Mouse (Mus musculus): ENCODE data around the gene Sval1. TPM values are rescaled to one million over a fixed set of nuclear protein-coding genes. Genes with fewer than 3 reads are reported as not detected.

Sval1 gene
- not detected for total RNA-seq (2021)
- not detected in 2 replicates for polyA plus RNA-seq (2012; rRNA removed)
- long read RNA-seq: 0 reads

DNA sequence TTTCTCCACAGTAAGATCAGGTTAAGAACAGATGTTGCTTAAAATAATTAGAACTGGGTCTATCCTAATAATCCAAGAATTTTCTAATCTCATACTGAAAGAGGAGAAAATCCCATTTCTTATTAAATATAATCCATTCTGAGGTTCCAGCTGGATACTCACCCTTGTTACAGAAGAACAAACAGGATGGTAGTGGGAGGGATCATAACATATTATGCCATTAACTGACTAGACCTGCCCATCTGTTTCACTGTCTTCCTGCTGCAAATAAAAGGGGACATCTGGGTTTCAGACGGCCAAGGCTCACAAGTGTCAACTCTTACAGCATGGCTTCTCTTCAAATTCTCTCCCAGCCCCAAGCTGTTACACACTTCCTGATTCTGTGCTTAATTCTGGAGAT lies at the start of gene Sval1:
Gene Sval1 (plus strand): TSS at position 301 of the 400 bp plus-strand sequence.
- Histone ChIP-seq H3K79me2 (replicated peaks; ENCODE audit: control insufficient read depth, insufficient read depth, low read length) (no peaks in the 10 kb centered on the region), H3K9ac (ENCODE audit: low read depth, low read length) (no peak within 1 kb of the TSS), H3K36me3 (ENCODE audit: control insufficient read depth, insufficient read depth, low read length) (no peaks in the 10 kb centered on the region), H3K27ac (no peak within 1 kb of the TSS), H3K27me3 (ENCODE audit: control insufficient read depth, insufficient read depth, low read length) (no peaks in the 10 kb centered on the region), H3K4me1 (ENCODE audit: control insufficient read depth, insufficient read depth, low read length) (no peaks in the 10 kb centered on the region), H3K4me3 (no peak within 1 kb of the TSS)
- TF ChIP-seq POLR2A (IDR thresholded peaks at IDR 0.05; ENCODE audit: insufficient read depth, low read depth, low read length): no peak
- no peak for TF ChIP-seq CTCF (IDR thresholded peaks at IDR 0.05)
- no peak for TF ChIP-seq EP300 (IDR thresholded peaks at IDR 0.05; ENCODE audit: insufficient read depth, low read depth, low read length)
- WGBS: 68% methylated on average over 1 of the region's 1 CpGs
- DNase-seq: no peak
- intact Hi-C loops (cut with DNase I): no loop called here

DNA sequence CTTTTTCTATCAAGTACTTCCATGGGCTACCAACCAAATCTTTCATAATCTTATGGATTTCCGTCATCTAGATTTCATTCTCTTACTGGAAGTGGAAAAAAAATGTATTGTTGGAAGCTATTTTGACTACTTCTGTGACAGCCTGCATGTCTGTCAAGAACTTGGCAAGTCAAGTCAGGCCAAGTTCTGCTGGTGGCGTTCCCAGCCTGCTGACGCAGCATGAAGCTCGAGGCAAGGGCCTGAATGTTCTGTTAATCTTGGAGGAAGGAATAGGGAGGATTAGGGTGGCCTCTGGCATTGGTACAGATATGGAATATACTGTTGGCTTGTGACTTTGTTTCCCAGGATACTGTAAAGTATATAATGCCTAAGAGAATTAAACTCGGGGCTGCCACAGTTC lies 39.8 kb upstream of the Sval1 start:
- no peak for DNase-seq
- Histone ChIP-seq H3K27ac (no peak overlapping the region), H3K9ac (ENCODE audit: low read depth, low read length) (no peak overlapping the region), H3K27me3 (ENCODE audit: control insufficient read depth, insufficient read depth, low read length) (no peaks in the 10 kb centered on the region), H3K4me3 (no peak overlapping the region), H3K4me1 (ENCODE audit: control insufficient read depth, insufficient read depth, low read length) (no peaks in the 10 kb centered on the region), H3K36me3 (ENCODE audit: control insufficient read depth, insufficient read depth, low read length) (no peaks in the 10 kb centered on the region), H3K79me2 (replicated peaks; ENCODE audit: control insufficient read depth, insufficient read depth, low read length) (no peaks in the 10 kb centered on the region)
- 67% methylated on average over 5 of the region's 5 CpGs for WGBS
- no peak for TF ChIP-seq CTCF (IDR thresholded peaks at IDR 0.05)
- no peak for TF ChIP-seq POLR2A (IDR thresholded peaks at IDR 0.05; ENCODE audit: insufficient read depth, low read depth, low read length)
- no peak for TF ChIP-seq EP300 (IDR thresholded peaks at IDR 0.05; ENCODE audit: insufficient read depth, low read depth, low read length)
- intact Hi-C loops (cut with DNase I): no loop called here

DNA sequence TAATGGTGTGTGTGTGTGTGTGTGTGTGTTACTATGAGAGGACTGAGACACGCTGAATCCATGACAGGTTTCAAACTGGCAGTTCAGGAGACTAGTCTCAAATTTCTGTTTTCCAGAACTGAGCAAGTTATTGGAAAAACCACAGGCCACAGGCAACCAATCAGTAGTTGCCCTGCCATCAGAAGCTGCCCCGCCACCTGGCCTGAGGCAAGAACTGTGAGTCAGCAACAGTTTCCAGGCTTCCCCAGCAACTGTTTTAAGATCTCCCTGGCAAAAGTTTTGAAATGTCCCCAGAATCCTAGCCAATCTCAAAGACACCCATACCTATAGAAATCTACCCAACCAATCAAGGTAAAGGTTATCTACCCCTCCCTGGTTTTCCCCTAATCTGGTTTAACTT lies 36.5 kb upstream of the Sval1 start:
- WGBS: 75% methylated on average over 2 of the region's 2 CpGs
- TF ChIP-seq POLR2A (IDR thresholded peaks at IDR 0.05; ENCODE audit: insufficient read depth, low read depth, low read length): no peak
- TF ChIP-seq CTCF (IDR thresholded peaks at IDR 0.05): no peak
- no peak for TF ChIP-seq EP300 (IDR thresholded peaks at IDR 0.05; ENCODE audit: insufficient read depth, low read depth, low read length)

DNA sequence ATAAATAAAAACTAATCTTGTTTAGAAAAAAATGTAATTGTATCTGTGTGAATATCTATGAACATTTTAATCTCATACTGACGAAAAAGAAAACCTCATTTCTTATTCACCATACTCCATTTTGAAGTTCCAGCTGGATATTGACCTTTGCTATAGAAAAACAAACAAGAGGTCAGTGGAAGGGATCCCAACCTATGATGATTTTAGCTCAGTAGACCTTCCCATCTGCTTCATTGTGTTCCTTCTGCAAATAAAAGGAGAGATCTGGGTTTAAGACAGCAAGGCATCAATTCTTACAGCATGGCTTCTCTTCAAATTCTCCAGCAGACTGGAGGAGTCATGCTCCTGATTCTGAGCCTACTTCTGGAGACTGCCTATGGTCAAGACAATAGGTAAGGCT lies 16.4 kb downstream of the Sval1 start, which contains the start of gene Sval3:
Gene Sval3 (plus strand): TSS at position 301 of the 400 bp plus-strand sequence.
- WGBS: 55% methylated on average over 1 of the region's 1 CpGs
- no peaks in the 10 kb centered on the region for H3K36me3 ChIP-seq (ENCODE audit: control insufficient read depth, insufficient read depth, low read length)
- TF ChIP-seq CTCF (IDR thresholded peaks at IDR 0.05): no peak
- TF ChIP-seq POLR2A (IDR thresholded peaks at IDR 0.05; ENCODE audit: insufficient read depth, low read depth, low read length): no peak
- TF ChIP-seq EP300 (IDR thresholded peaks at IDR 0.05; ENCODE audit: insufficient read depth, low read depth, low read length): no peak
- H3K9ac ChIP-seq (ENCODE audit: low read depth, low read length): no peak within 1 kb of the TSS
- H3K27ac ChIP-seq: no peak within 1 kb of the TSS
- DNase-seq: no peak
- H3K4me3 ChIP-seq: no peak within 1 kb of the TSS
- H3K79me2 ChIP-seq (replicated peaks; ENCODE audit: control insufficient read depth, insufficient read depth, low read length): no peaks in the 10 kb centered on the region
- intact Hi-C loops (cut with DNase I): no loop called here
- no peaks in the 10 kb centered on the region for H3K4me1 ChIP-seq (ENCODE audit: control insufficient read depth, insufficient read depth, low read length)
- no peaks in the 10 kb centered on the region for H3K27me3 ChIP-seq (ENCODE audit: control insufficient read depth, insufficient read depth, low read length)

More for the DNA sequence above, 36.5 kb upstream of the Sval1 start:
- no peak for DNase-seq
- intact Hi-C loops (cut with DNase I): no loop called here
- no peaks in the 10 kb centered on the region for H3K79me2 ChIP-seq (replicated peaks; ENCODE audit: control insufficient read depth, insufficient read depth, low read length)
- no peak overlapping the region for H3K9ac ChIP-seq (ENCODE audit: low read depth, low read length)
- no peak overlapping the region for H3K4me3 ChIP-seq
- H3K27ac ChIP-seq: no peak overlapping the region
- H3K27me3 ChIP-seq (ENCODE audit: control insufficient read depth, insufficient read depth, low read length): no peaks in the 10 kb centered on the region
- H3K4me1 ChIP-seq (ENCODE audit: control insufficient read depth, insufficient read depth, low read length): no peaks in the 10 kb centered on the region
- no peaks in the 10 kb centered on the region for H3K36me3 ChIP-seq (ENCODE audit: control insufficient read depth, insufficient read depth, low read length)

Other genes with a start within 250 kb of the Sval1 start
- gene Kel, start 247.3 kb upstream of the Sval1 start, total RNA-seq (2021): under 1 TPM in 1 of 2 experiments, not detected in 1; 0.27 TPM
- gene Kel, start 247.3 kb upstream of the Sval1 start, polyA plus RNA-seq (2012; rRNA removed): 0.16 TPM in 1 of 2 replicates, not detected in the other
- gene Olfr459, start 176.5 kb upstream of the Sval1 start, total RNA-seq (2021): not detected
- gene Olfr459, start 176.5 kb upstream of the Sval1 start, polyA plus RNA-seq (2012; rRNA removed): not detected in 2 replicates
- not detected for gene Pip, start 104.1 kb upstream of the Sval1 start, total RNA-seq (2021)
- not detected in 2 replicates for gene Pip, start 104.1 kb upstream of the Sval1 start, polyA plus RNA-seq (2012; rRNA removed)
- not detected for gene Sval2, start 98.6 kb upstream of the Sval1 start, total RNA-seq (2021)
- not detected in 2 replicates for gene Sval2, start 98.6 kb upstream of the Sval1 start, polyA plus RNA-seq (2012; rRNA removed)
- not detected for gene Sval3, start 16.5 kb downstream of the Sval1 start, total RNA-seq (2021)
- not detected in 2 replicates for gene Sval3, start 16.5 kb downstream of the Sval1 start, polyA plus RNA-seq (2012; rRNA removed)
- gene Sva, start 86.8 kb downstream of the Sval1 start, total RNA-seq (2021): not detected
- not detected in 2 replicates for gene Sva, start 86.8 kb downstream of the Sval1 start, polyA plus RNA-seq (2012; rRNA removed)
- gene Tas2r139, start 189.3 kb downstream of the Sval1 start, total RNA-seq (2021): not detected
- not detected in 2 replicates for gene Tas2r139, start 189.3 kb downstream of the Sval1 start, polyA plus RNA-seq (2012; rRNA removed)

Measured in heart, adult 2 months (tissue).